Mouse (Mus musculus): Measurements from ENCODE around the gene Nanos1. TPM values are rescaled to one million over a fixed set of nuclear protein-coding genes. Genes with fewer than 3 reads are reported as not detected.

Gene Nanos1
- polyA plus RNA-seq, 1 experiment from 2014 or later = 0.64 TPM

GRCm38 (mm10) chr19:60787465-60788150 lies 31.8 kb downstream of the Nanos1 start:
- Histone ChIP-seq H3K9ac (replicated peaks; ENCODE audit: low read depth) (no peak overlapping the region), H3K4me1 (ENCODE audit: insufficient read depth, low read depth, low read length) (0 out of 2 replicates have a peak, but pooled peaks cover 6% of the 10 kb centered on the region), H3K27me3 (replicated peaks; ENCODE audit: insufficient read depth, low read length) (no peaks in the 10 kb centered on the region), H3K27ac (ENCODE audit: low read length) (no peak overlapping the region), H3K4me2 (replicated peaks; ENCODE audit: low read depth, low read length) (0 out of 2 replicates have a peak overlapping the region, but pooled peaks have one; percentile 22), H3K36me3 (ENCODE audit: insufficient read depth, low read length) (no peaks in the 10 kb centered on the region), H3K9me3 (ENCODE audit: low read length) (no peaks in the 10 kb centered on the region), H3K4me3 (ENCODE audit: low read depth, low read length) (no peak overlapping the region)
- ATAC-seq (no peak), DNase-seq (ENCODE audit: low spot score) (no peak)
- WGBS = 24% methylated on average over 2 of the region's 2 CpGs
- no peak for TF ChIP-seq CTCF (IDR thresholded peaks at IDR 0.05)

GRCm38 (mm10) chr19:60788214-60788960 lies 32.6 kb downstream of the Nanos1 start:
- no peaks in the 10 kb centered on the region for H3K27me3 ChIP-seq (replicated peaks; ENCODE audit: insufficient read depth, low read length)
- H3K9me3 ChIP-seq (ENCODE audit: low read length) = no peaks in the 10 kb centered on the region
- no peak overlapping the region; the same call in 1 of the 2 replicates for H3K4me3 ChIP-seq (ENCODE audit: low read depth, low read length)
- TF ChIP-seq EP300 (IDR thresholded peaks at IDR 0.05) = no peak
- TF ChIP-seq CTCF (IDR thresholded peaks at IDR 0.05) = no peak
- no peak overlapping the region for H3K27ac ChIP-seq (ENCODE audit: low read length)
- DNase-seq (ENCODE audit: low spot score) (no peak), ATAC-seq (no peak)
- WGBS = 22% methylated on average over 6 of the region's 6 CpGs
- 0 out of 2 replicates have a peak, but pooled peaks cover 6% of the 10 kb centered on the region for H3K4me1 ChIP-seq (ENCODE audit: insufficient read depth, low read depth, low read length)
- H3K9ac ChIP-seq (replicated peaks; ENCODE audit: low read depth) = no peak overlapping the region; the same call in 1 of the 2 replicates
- H3K36me3 ChIP-seq (ENCODE audit: insufficient read depth, low read length) = no peaks in the 10 kb centered on the region
- peak overlapping the region; percentile 80 for H3K4me2 ChIP-seq (replicated peaks; ENCODE audit: low read depth, low read length)

DNA sequence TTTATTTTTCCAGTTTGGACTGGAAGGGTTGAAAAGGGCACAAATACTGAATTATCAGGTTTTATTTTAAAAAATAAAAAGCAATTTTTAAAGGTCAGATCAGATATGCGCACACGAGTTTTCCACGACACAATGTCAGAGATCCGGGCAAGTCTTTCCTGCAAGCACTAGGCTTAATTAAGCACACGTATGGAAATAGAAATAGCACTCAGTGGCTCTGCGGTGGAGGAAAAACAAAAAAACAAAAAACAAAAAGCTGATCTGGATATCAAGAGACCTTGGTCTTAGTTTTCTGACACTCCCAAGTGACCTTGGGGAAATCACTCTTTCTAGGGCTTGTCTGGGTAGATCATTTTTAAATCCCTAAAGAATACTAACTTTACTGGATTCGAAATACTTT lies 33.7 kb downstream of the Nanos1 start:
- no peaks in the 10 kb centered on the region for H3K36me3 ChIP-seq (ENCODE audit: insufficient read depth, low read length)
- DNase-seq (ENCODE audit: low spot score) (peak; percentile 19), ATAC-seq (no peak)
- H3K4me3 ChIP-seq (ENCODE audit: low read depth, low read length) = peak overlapping the region; percentile 97
- peak overlapping the region; percentile 80 for H3K4me2 ChIP-seq (replicated peaks; ENCODE audit: low read depth, low read length)
- H3K27ac ChIP-seq (ENCODE audit: low read length) = peak overlapping the region; percentile 99
- TF ChIP-seq CTCF (IDR thresholded peaks at IDR 0.05) (no peak), EP300 (IDR thresholded peaks at IDR 0.05) (no peak)
- peak overlapping the region; percentile 100 for H3K9ac ChIP-seq (replicated peaks; ENCODE audit: low read depth)
- 0 out of 2 replicates have a peak, but pooled peaks cover 6% of the 10 kb centered on the region for H3K4me1 ChIP-seq (ENCODE audit: insufficient read depth, low read depth, low read length)
- H3K9me3 ChIP-seq (ENCODE audit: low read length) = no peaks in the 10 kb centered on the region
- H3K27me3 ChIP-seq (replicated peaks; ENCODE audit: insufficient read depth, low read length) = no peaks in the 10 kb centered on the region
- under 1% methylated on average over 7 of the region's 7 CpGs for WGBS

DNA sequence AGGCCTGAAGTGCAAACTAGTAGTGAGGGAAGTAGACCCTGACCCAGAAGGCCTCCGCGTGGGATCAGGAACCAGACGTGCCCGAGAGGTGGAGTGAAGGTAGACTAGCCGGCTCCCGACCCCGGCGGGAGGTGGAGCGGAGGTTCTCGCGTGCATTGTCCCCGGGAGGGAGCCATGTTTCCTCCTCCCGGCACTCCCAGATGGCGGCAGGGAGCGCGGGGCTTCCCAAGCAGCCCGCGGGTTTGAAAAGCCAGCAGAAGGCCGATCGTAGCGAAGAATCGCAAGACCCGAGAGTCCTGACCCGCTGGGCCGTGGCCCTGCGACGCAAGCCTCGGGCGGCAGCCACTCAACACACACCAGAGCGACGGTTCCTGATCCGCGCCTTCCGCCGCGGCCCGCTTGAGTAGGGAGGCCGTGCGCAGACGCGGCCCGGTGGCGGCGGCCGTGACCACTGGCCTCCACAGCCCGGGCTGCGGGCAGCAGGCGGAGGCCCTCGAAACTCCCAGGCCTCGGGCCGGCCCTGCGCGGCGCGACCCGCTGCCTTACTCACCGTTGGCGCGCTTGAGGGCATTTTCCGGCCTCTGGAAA lies 34.2 kb downstream of the Nanos1 start:
- Histone ChIP-seq H3K36me3 (ENCODE audit: insufficient read depth, low read length) (no peaks in the 10 kb centered on the region), H3K4me2 (replicated peaks; ENCODE audit: low read depth, low read length) (peak overlapping the region; percentile 80), H3K4me1 (ENCODE audit: insufficient read depth, low read depth, low read length) (0 out of 2 replicates have a peak, but pooled peaks cover 6% of the 10 kb centered on the region), H3K27me3 (replicated peaks; ENCODE audit: insufficient read depth, low read length) (no peaks in the 10 kb centered on the region), H3K9me3 (ENCODE audit: low read length) (no peaks in the 10 kb centered on the region), H3K9ac (replicated peaks; ENCODE audit: low read depth) (peak overlapping the region; percentile 100), H3K4me3 (ENCODE audit: low read depth, low read length) (peak overlapping the region; percentile 97), H3K27ac (ENCODE audit: low read length) (peak overlapping the region; percentile 99)
- under 1% methylated on average over 48 of the region's 60 CpGs for WGBS
- peak; percentile 61 for ATAC-seq
- peak; percentile 73 for DNase-seq (ENCODE audit: low spot score)
- TF ChIP-seq CTCF (IDR thresholded peaks at IDR 0.05) (peak; percentile 11; the same call in 1 of the 2 replicates), EP300 (IDR thresholded peaks at IDR 0.05) (no peak)

- no peaks in the 10 kb centered on the region for H3K36me3 ChIP-seq (ENCODE audit: insufficient read depth, low read length)
- TF ChIP-seq EP300 (IDR thresholded peaks at IDR 0.05) = no peak
- peak; percentile 9 for TF ChIP-seq CTCF (IDR thresholded peaks at IDR 0.05)
- H3K4me3 ChIP-seq (ENCODE audit: low read depth, low read length) = peak within 1 kb of the TSS; percentile 97
- ATAC-seq (peak; percentile 95), DNase-seq (ENCODE audit: low spot score) (peak; percentile 98)
- 0 out of 2 replicates have a peak, but pooled peaks cover 6% of the 10 kb centered on the region for H3K4me1 ChIP-seq (ENCODE audit: insufficient read depth, low read depth, low read length)
- peak within 1 kb of the TSS; percentile 100 for H3K9ac ChIP-seq (replicated peaks; ENCODE audit: low read depth)
- no peaks in the 10 kb centered on the region for H3K9me3 ChIP-seq (ENCODE audit: low read length)
- WGBS = 1% methylated on average over 54 of the region's 57 CpGs
- H3K27ac ChIP-seq (ENCODE audit: low read length) = peak within 1 kb of the TSS; percentile 99
- peak within 1 kb of the TSS; percentile 80 for H3K4me2 ChIP-seq (replicated peaks; ENCODE audit: low read depth, low read length)
- H3K27me3 ChIP-seq (replicated peaks; ENCODE audit: insufficient read depth, low read length) = no peaks in the 10 kb centered on the region
These were observed 34.9 kb downstream of the Nanos1 start, which contains the start of gene Eif3a for GRCm38 (mm10) chr19:60790551-60791161. Gene Eif3a, minus strand, starts transcription at chr19:60790658.

Data from lung, postnatal 0 days (tissue).